Mouse (Mus musculus): ENCODE measurements around the gene Crx. TPM values are rescaled to one million over a fixed set of nuclear protein-coding genes. Genes with fewer than 3 reads are reported as not detected.

The Crx gene
- total RNA-seq, 2 experiments from 2014 or later = not detected

DNA sequence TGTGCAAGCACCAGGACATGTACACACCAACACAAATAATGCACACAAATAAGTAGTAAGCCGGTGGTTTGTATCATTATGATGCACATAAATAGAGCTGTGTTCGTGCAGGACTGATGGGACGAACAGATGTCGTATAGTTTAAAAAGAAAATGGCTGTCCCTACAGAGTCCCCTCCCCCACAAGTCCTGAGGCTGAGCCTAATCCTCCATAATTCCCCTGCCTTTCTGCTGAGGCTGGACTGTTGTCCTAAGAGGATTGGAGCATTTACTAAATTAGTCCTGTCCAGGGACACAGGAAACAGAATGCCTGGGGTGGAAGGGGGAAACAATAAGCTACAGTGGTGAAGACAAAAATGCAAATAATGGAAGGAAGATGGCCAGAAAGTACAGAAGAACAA is 15.7 kb downstream of the Crx start:
- no peak for DNase-seq (ENCODE audit: low spot score in 2 of 2)

DNA sequence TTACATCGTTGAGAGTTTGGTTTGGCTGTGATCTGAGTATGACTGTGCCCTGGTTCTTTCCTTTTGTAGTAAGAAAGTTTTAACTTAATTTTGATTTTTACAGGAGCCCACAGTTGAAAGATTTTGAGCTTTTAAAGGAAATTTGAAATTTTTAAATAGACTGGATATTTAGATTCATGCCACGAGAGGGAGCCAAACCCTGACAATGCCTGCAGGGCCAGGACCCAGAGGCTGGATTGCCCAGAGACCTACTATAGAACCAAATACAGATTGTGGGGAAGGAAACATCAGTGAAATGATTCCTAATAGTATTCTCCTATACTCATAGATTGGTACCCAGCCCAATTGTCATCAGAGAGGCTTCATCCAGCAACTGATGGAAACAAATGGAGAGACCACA is 20.1 kb downstream of the Crx start:
- DNase-seq (ENCODE audit: low spot score in 2 of 2) = peak in 1 of 2 experiments; percentile 3

DNA sequence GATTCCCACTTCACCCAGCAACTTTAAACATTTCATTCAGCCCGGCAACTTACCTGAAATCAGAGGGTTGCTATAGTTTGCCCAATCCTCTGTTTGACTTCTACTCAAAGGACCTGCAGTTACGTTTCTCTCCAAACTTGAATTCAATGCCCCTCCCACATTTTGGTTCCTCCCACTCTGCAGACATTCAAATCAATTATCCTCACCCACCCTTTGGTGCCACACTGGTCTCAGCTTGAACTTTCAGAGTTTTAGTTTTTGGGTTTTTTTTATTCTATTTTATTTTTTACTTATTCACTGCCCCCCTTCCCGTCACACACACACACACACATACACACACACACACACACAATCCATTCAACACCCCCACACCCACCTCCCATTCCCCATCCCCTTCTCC is 40.2 kb downstream of the Crx start, which contains the start of gene Obox6:
Obox6 (minus strand) TSS at position 101 of the 400 bp plus-strand sequence.
- no peak for DNase-seq (ENCODE audit: low spot score in 2 of 2)

Other genes starting within 250 kb of the Crx start
- not detected for gene Obox3, start 240.1 kb downstream of the Crx start, total RNA-seq (2021)
- gene Obox5, start 129.8 kb downstream of the Crx start, total RNA-seq (2021) = not detected
- gene Obox6, start 40.3 kb downstream of the Crx start, total RNA-seq (2021) = not detected
- gene Crxos, start 2.6 kb upstream of the Crx start, total RNA-seq (2021) = under 1 TPM in 1 of 2 experiments, not detected in 1; 0.19 TPM
- gene Selenow, start 42.4 kb upstream of the Crx start, total RNA-seq (2021) = 1,000 to 10,000 TPM; 1,080 TPM
- gene Nop53, start 66.1 kb upstream of the Crx start, total RNA-seq (2021) = 100 to 1,000 TPM; 116 to 129 TPM
- gene Ehd2, start 87.6 kb upstream of the Crx start, total RNA-seq (2021) = 1 to 10 TPM; 4.5 to 6.1 TPM
- gene Bicra, start 168.0 kb upstream of the Crx start, total RNA-seq (2021) = 10 to 100 TPM; 11.8 to 13.9 TPM
- under 1 TPM; 0.66 to 0.70 TPM for gene Zfp541, start 181.8 kb upstream of the Crx start, total RNA-seq (2021)
- 100 to 1,000 TPM; 277 to 292 TPM for gene Napa, start 218.5 kb upstream of the Crx start, total RNA-seq (2021)
- gene Kptn, start 239.9 kb upstream of the Crx start, total RNA-seq (2021) = 10 to 100 TPM; 34.9 to 35.1 TPM
- 100 to 1,000 TPM; 214 to 216 TPM for gene Slc8a2, start 249.9 kb upstream of the Crx start, total RNA-seq (2021)